Mouse (Mus musculus): Measurements from ENCODE around the gene Map1s. TPM values are rescaled to one million over a fixed set of nuclear protein-coding genes. Genes with fewer than 3 reads are reported as not detected.
A peak's percentile ranks its signal among the peaks of the same experiment; 100 is the strongest.

Map1s gene
- polyA plus RNA-seq, 1 experiment from 2014 or later: 15.4 TPM

- H3K9me3 ChIP-seq (replicated peaks): no peaks in the 10 kb centered on the region
- H3K36me3 ChIP-seq (replicated peaks): peaks cover 5% of the 10 kb centered on the region
- no peak overlapping the region; the same call in 1 of the 2 replicates for H3K4me3 ChIP-seq (replicated peaks)
- WGBS (ENCODE audit: insufficient replicate concordance): 82% methylated on average over 7 of the region's 7 CpGs
- ATAC-seq (ENCODE audit: insufficient read depth): no peak
- peaks cover 39% of the 10 kb centered on the region for H3K27me3 ChIP-seq
- H3K4me2 ChIP-seq: peak overlapping the region; percentile 82
- peaks cover 82% of the 10 kb centered on the region for H3K4me1 ChIP-seq (replicated peaks)
- peak overlapping the region; percentile 83 for H3K27ac ChIP-seq (replicated peaks)
- H3K9ac ChIP-seq: no peak overlapping the region
Measured at GRCm38 (mm10) chr8:70866566-70866965, 39.2 kb upstream of the Map1s start.

DNA sequence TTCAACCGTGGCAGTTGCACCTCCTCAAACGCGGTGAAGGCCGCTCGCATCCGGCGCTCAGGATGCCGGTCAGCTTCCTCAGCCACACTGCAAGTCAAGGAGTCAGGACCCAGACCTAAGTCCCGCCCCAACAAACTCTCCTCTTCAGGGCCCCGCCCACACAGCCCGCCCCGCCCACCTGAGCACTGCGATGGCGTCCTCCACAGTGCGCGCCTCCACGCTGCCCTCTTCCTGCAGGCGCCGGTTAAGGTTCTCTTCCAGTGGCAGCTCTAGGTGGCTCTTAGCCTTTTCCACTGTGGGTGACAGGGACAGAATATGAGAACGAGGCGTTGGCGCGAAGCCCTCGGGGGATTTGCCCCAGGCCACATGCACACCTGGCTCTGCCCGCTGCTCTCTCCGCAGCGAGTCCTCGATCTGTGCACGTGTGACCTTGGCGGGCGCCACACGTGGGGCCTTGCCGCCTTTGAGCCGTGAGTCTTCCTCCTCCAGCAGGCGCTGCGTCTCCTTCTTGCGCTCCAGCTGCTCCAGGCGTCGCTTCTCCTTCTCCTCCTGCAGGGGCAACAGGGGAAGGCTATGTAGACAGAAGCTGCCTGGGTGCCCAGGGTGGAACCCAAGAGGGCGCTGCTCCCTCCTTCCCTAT, 37.1 kb upstream of the Map1s start:
- Histone ChIP-seq H3K4me1 (replicated peaks) (peaks cover 82% of the 10 kb centered on the region), H3K4me2 (peak overlapping the region; percentile 72), H3K27me3 (peaks cover 18% of the 10 kb centered on the region), H3K27ac (replicated peaks) (peak overlapping the region; percentile 48), H3K4me3 (replicated peaks) (peak overlapping the region; percentile 36), H3K36me3 (replicated peaks) (peaks cover 5% of the 10 kb centered on the region), H3K9ac (peak overlapping the region; percentile 25; the same call in 1 of the 2 replicates), H3K9me3 (replicated peaks) (no peaks in the 10 kb centered on the region)
- peak; percentile 10; the same call in 1 of the 2 replicates for ATAC-seq (ENCODE audit: insufficient read depth)
- 19% methylated on average over 40 of the region's 40 CpGs for WGBS (ENCODE audit: insufficient replicate concordance)

DNA sequence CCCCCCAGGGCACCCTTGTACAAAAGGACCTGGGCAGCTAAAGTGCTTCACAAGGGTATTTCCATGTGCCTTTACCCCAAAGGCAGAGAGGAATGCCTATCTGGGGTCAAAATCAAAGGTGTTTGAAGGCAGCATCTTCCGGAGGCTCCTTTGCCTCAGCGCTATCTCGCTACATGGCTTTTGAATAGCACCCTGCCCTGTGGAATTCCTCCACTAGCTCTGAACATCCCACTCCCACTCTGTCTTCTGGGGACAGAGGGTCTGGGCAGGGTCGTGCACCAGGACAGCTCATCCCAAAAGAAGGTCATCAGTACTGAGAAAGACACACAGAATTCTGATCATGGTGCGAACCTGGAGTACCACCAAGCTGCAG, 36.5 kb upstream of the Map1s start:
- Histone ChIP-seq H3K9ac (peak overlapping the region; percentile 25; the same call in 1 of the 2 replicates), H3K4me3 (replicated peaks) (peak overlapping the region; percentile 36), H3K27me3 (peaks cover 13% of the 10 kb centered on the region), H3K36me3 (replicated peaks) (peaks cover 5% of the 10 kb centered on the region), H3K27ac (replicated peaks) (peak overlapping the region; percentile 48), H3K9me3 (replicated peaks) (no peaks in the 10 kb centered on the region), H3K4me2 (peak overlapping the region; percentile 72), H3K4me1 (replicated peaks) (peaks cover 82% of the 10 kb centered on the region)
- 49% methylated on average over 5 of the region's 5 CpGs for WGBS (ENCODE audit: insufficient replicate concordance)
- no peak for ATAC-seq (ENCODE audit: insufficient read depth)

- H3K36me3 ChIP-seq (replicated peaks): peaks cover 5% of the 10 kb centered on the region
- no peak overlapping the region for H3K9ac ChIP-seq
- H3K4me1 ChIP-seq (replicated peaks): peaks cover 80% of the 10 kb centered on the region
Measured at GRCm38 (mm10) chr8:70869601-70870041, 36.1 kb upstream of the Map1s start.

DNA sequence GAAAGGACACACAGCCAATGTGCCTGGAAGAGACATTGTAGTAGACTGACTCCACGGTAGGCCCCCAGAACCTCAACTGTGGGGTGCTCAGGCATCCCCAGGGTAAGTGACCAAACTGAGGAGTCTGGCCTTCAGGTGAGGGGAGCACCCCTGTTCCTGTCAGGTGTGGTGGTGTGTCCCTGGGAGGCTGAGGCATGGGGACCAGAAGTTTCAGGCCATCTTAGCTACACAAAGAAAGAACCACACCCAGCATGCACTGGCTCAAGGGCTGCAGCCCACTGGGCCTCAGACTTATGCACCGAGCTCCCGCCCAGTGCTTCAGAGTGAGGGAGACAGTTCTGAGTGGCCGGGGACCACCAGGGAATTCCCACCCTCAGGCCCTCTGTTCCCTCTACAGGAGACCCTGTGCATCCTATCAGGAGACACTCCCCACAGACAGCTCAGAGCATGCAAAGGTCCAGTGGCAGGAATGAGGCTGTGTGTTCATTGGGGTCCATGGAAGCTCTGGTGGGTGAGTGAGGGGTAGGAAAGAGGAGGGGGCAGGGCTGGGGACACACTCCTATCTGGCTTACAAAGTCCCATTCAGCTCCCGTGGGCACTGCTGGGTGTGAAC, 34.4 kb upstream of the Map1s start:
- H3K4me3 ChIP-seq (replicated peaks): no peak overlapping the region
- 76% methylated on average over 5 of the region's 5 CpGs for WGBS (ENCODE audit: insufficient replicate concordance)
- H3K36me3 ChIP-seq (replicated peaks): peaks cover 5% of the 10 kb centered on the region
- H3K4me1 ChIP-seq (replicated peaks): peaks cover 70% of the 10 kb centered on the region
- no peak overlapping the region for H3K9ac ChIP-seq
- no peaks in the 10 kb centered on the region for H3K27me3 ChIP-seq
- ATAC-seq (ENCODE audit: insufficient read depth): no peak
- peak overlapping the region; percentile 33 for H3K27ac ChIP-seq (replicated peaks)
- H3K9me3 ChIP-seq (replicated peaks): no peaks in the 10 kb centered on the region
- H3K4me2 ChIP-seq: no peak overlapping the region; the same call in 1 of the 2 replicates

More at GRCm38 (mm10) chr8:70869601-70870041, 36.1 kb upstream of the Map1s start:
- WGBS (ENCODE audit: insufficient replicate concordance): 50% methylated on average over 16 of the region's 16 CpGs
- Histone ChIP-seq H3K4me2 (peak overlapping the region; percentile 72; the same call in 1 of the 2 replicates), H3K9me3 (replicated peaks) (no peaks in the 10 kb centered on the region), H3K27me3 (peaks cover 9% of the 10 kb centered on the region), H3K27ac (replicated peaks) (0 out of 2 replicates have a peak overlapping the region, but pooled peaks have one; percentile 48), H3K4me3 (replicated peaks) (no peak overlapping the region)
- no peak for ATAC-seq (ENCODE audit: insufficient read depth)

- Histone ChIP-seq H3K9ac (peak overlapping the region; percentile 81), H3K4me2 (peak overlapping the region; percentile 87), H3K4me1 (replicated peaks) (peaks cover 61% of the 10 kb centered on the region), H3K27me3 (no peaks in the 10 kb centered on the region), H3K9me3 (replicated peaks) (no peaks in the 10 kb centered on the region), H3K36me3 (replicated peaks) (peaks cover 4% of the 10 kb centered on the region), H3K4me3 (replicated peaks) (peak overlapping the region; percentile 92), H3K27ac (replicated peaks) (peak overlapping the region; percentile 85)
- WGBS (ENCODE audit: insufficient replicate concordance): 2% methylated on average over 31 of the region's 31 CpGs
- ATAC-seq (ENCODE audit: insufficient read depth): no peak
Measured at GRCm38 (mm10) chr8:70872643-70873363, 32.9 kb upstream of the Map1s start.

- peak within 1 kb of the TSS; percentile 87 for H3K4me2 ChIP-seq
- H3K27ac ChIP-seq (replicated peaks): peak within 1 kb of the TSS; percentile 85
- H3K4me3 ChIP-seq (replicated peaks): peak within 1 kb of the TSS; percentile 92
- peaks cover 54% of the 10 kb centered on the region for H3K4me1 ChIP-seq (replicated peaks)
- H3K36me3 ChIP-seq (replicated peaks): no peaks in the 10 kb centered on the region
- under 1% methylated on average over 46 of the region's 46 CpGs for WGBS (ENCODE audit: insufficient replicate concordance)
- peak; percentile 88 for ATAC-seq (ENCODE audit: insufficient read depth)
- no peaks in the 10 kb centered on the region; the same call in 1 of the 2 replicates for H3K27me3 ChIP-seq
- H3K9ac ChIP-seq: peak within 1 kb of the TSS; percentile 81
- no peaks in the 10 kb centered on the region for H3K9me3 ChIP-seq (replicated peaks)
Measured at GRCm38 (mm10) chr8:70873364-70873985, 32.3 kb upstream of the Map1s start, which contains the start of gene Ccdc124. TSS of gene Ccdc124 (minus strand) at chr8:70873935.

DNA sequence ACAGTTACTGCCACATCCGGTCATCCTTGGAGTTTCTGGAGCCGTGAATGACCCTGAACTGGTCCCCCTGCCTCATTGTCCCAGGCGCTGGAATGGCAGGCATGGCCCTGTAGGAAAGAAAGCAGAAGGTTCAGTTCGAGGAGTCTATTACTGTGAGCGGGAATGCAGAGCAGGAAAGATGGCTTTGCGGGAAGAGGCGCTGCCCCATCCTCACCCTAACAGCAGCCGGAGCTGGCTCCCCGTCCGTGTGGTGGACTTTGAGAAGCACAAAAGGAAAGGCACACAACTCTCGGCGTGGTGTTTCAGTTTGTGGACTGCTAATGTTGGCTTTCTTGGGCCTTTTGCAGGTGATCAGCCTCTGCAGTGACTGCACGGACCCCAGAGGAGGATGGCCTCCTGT, 31.3 kb upstream of the Map1s start:
- H3K9ac ChIP-seq: no peak overlapping the region
- peaks cover 45% of the 10 kb centered on the region for H3K4me1 ChIP-seq (replicated peaks)
- WGBS (ENCODE audit: insufficient replicate concordance): 82% methylated on average over 13 of the region's 13 CpGs

GRCm38 (mm10) chr8:70876382-70876781, 29.4 kb upstream of the Map1s start:
- no peaks in the 10 kb centered on the region for H3K9me3 ChIP-seq (replicated peaks)
- no peaks in the 10 kb centered on the region for H3K36me3 ChIP-seq (replicated peaks)
- H3K4me3 ChIP-seq (replicated peaks): no peak overlapping the region
- peaks cover 34% of the 10 kb centered on the region for H3K4me1 ChIP-seq (replicated peaks)
- 22% methylated on average over 4 of the region's 4 CpGs for WGBS (ENCODE audit: insufficient replicate concordance)
- no peak for ATAC-seq (ENCODE audit: insufficient read depth)
- no peak overlapping the region for H3K4me2 ChIP-seq
- H3K27me3 ChIP-seq: peaks cover 21% of the 10 kb centered on the region
- no peak overlapping the region for H3K9ac ChIP-seq
- H3K27ac ChIP-seq (replicated peaks): no peak overlapping the region

More for the DNA sequence above, 31.3 kb upstream of the Map1s start:
- H3K27ac ChIP-seq (replicated peaks): no peak overlapping the region
- H3K4me3 ChIP-seq (replicated peaks): no peak overlapping the region
- H3K4me2 ChIP-seq: no peak overlapping the region
- no peaks in the 10 kb centered on the region for H3K36me3 ChIP-seq (replicated peaks)
- no peak for ATAC-seq (ENCODE audit: insufficient read depth)
- no peaks in the 10 kb centered on the region for H3K9me3 ChIP-seq (replicated peaks)
- H3K27me3 ChIP-seq: peaks cover 4% of the 10 kb centered on the region

GRCm38 (mm10) chr8:70878178-70878577, 27.6 kb upstream of the Map1s start:
- Histone ChIP-seq H3K4me3 (replicated peaks) (no peak overlapping the region), H3K4me1 (replicated peaks) (peaks cover 19% of the 10 kb centered on the region), H3K9me3 (replicated peaks) (no peaks in the 10 kb centered on the region), H3K4me2 (no peak overlapping the region), H3K36me3 (replicated peaks) (no peaks in the 10 kb centered on the region), H3K9ac (no peak overlapping the region), H3K27me3 (peaks cover 24% of the 10 kb centered on the region), H3K27ac (replicated peaks) (no peak overlapping the region)
- 43% methylated on average over 2 of the region's 2 CpGs for WGBS (ENCODE audit: insufficient replicate concordance)
- no peak for ATAC-seq (ENCODE audit: insufficient read depth)

Data from liver, embryonic 15.5 days (tissue).